Mouse (Mus musculus) ES-Bruce4 (cell line): ENCODE results near the gene D630045J12Rik. TPM values are rescaled to one million over a fixed set of nuclear protein-coding genes. Genes with fewer than 3 reads are reported as not detected.

Experiments
- H3K27ac ChIP-seq: 2 replicates; pipeline ENCODE4 v1.5.1; 2012; ENCODE audit warnings: low read length, inconsistent platforms; ENCODE audit not compliant: insufficient read depth
- H3K27me3 ChIP-seq: 2 replicates; pipeline ENCODE4 v1.6.1; 2012; ENCODE audit warnings: mild to moderate bottlenecking, low read length, inconsistent platforms; ENCODE audit not compliant: control insufficient read depth, poor library complexity, insufficient read depth, severe bottlenecking
- H3K36me3 ChIP-seq: 2 replicates; pipeline ENCODE4 v1.6.1; 2012; ENCODE audit warnings: inconsistent platforms, mild to moderate bottlenecking, low read length, moderate library complexity; ENCODE audit not compliant: control insufficient read depth, poor library complexity, insufficient read depth, severe bottlenecking
- H3K4me1 ChIP-seq: one replicate; pipeline ENCODE4 v1.8.1; 2011; ENCODE audit warnings: low read length; ENCODE audit not compliant: control insufficient read depth, insufficient read depth
- H3K4me3 ChIP-seq: 2 replicates; pipeline ENCODE4 v1.5.1; 2011; ENCODE audit warnings: low read depth, mild to moderate bottlenecking, low read length
- H3K9ac ChIP-seq: 2 replicates; pipeline ENCODE4 v1.6.1; 2012; ENCODE audit warnings: low read depth, mild to moderate bottlenecking, inconsistent platforms; ENCODE audit not compliant: poor library complexity, severe bottlenecking
- H3K9me3 ChIP-seq: replicated peaks from 2 replicates; pipeline ENCODE4 v1.6.1; 2012; ENCODE audit warnings: mild to moderate bottlenecking, low read length, inconsistent platforms; ENCODE audit not compliant: control insufficient read depth, poor library complexity, insufficient read depth, severe bottlenecking
- CTCF ChIP-seq: IDR thresholded peaks from one replicate; pipeline ENCODE4 v1.8.1; 2011; ENCODE audit warnings: low read depth, low read length
- EP300 ChIP-seq: IDR thresholded peaks from 2 replicates; pipeline ENCODE4 v1.6.1; 2011; ENCODE audit warnings: low read depth, low read length; ENCODE audit not compliant: insufficient read depth
- POLR2A ChIP-seq: IDR thresholded peaks from one replicate; pipeline ENCODE4 v1.8.1; 2011; ENCODE audit warnings: low read length; ENCODE audit not compliant: insufficient read depth
- polyA plus RNA-seq: library from polyadenylated mRNA; stranded (reverse); fragments of >200 nt; gene quantifications from 2 replicates; pipeline ENCODE4 v1.2.4, GENCODE M21; 2011; ENCODE audit warnings: low read depth; ENCODE audit not compliant: missing spikeins, insufficient read depth, insufficient read length

The D630045J12Rik gene
- polyA plus RNA-seq, 1 experiment = 8.3 TPM

- Histone ChIP-seq H3K4me3 (peak within 1 kb of the TSS; percentile 32), H3K4me1 (no peaks in the 10 kb centered on the region), H3K9me3 (no peaks in the 10 kb centered on the region), H3K9ac (no peak within 1 kb of the TSS), H3K27ac (no peak within 1 kb of the TSS), H3K36me3 (no peaks in the 10 kb centered on the region), H3K27me3 (no peaks in the 10 kb centered on the region)
- TF ChIP-seq CTCF (no peak), POLR2A (no peak), EP300 (no peak)
Observed at GRCm38 (mm10) chr6:38109160-38109795, 144.5 kb downstream of the D630045J12Rik start, which contains the start of gene Tmem213. TSS of gene Tmem213 (plus strand) at chr6:38109255.

- no peak overlapping the region for H3K27ac ChIP-seq
Observed at GRCm38 (mm10) chr6:38108449-38108848, 145.4 kb downstream of the D630045J12Rik start.

GRCm38 (mm10) chr6:38105924-38106323 is 147.9 kb downstream of the D630045J12Rik start:
- H3K27me3 ChIP-seq = no peaks in the 10 kb centered on the region
- H3K4me1 ChIP-seq = no peaks in the 10 kb centered on the region
- H3K9ac ChIP-seq = no peak overlapping the region
- H3K4me3 ChIP-seq = no peak overlapping the region
- TF ChIP-seq POLR2A (no peak), CTCF (no peak), EP300 (no peak)
- no peaks in the 10 kb centered on the region for H3K36me3 ChIP-seq
- no peaks in the 10 kb centered on the region for H3K9me3 ChIP-seq
- no peak overlapping the region for H3K27ac ChIP-seq

More at GRCm38 (mm10) chr6:38108449-38108848, 145.4 kb downstream of the D630045J12Rik start:
- Histone ChIP-seq H3K27me3 (no peaks in the 10 kb centered on the region), H3K9me3 (no peaks in the 10 kb centered on the region), H3K36me3 (no peaks in the 10 kb centered on the region), H3K9ac (no peak overlapping the region), H3K4me3 (no peak overlapping the region), H3K4me1 (no peaks in the 10 kb centered on the region)
- TF ChIP-seq CTCF = no peak
- TF ChIP-seq POLR2A = no peak
- no peak for TF ChIP-seq EP300

- H3K4me3 ChIP-seq = no peak overlapping the region
- TF ChIP-seq POLR2A = no peak
- no peak for TF ChIP-seq EP300
- no peak for TF ChIP-seq CTCF
- H3K9me3 ChIP-seq = no peaks in the 10 kb centered on the region
- H3K27me3 ChIP-seq = no peaks in the 10 kb centered on the region
- no peaks in the 10 kb centered on the region for H3K4me1 ChIP-seq
- H3K9ac ChIP-seq = no peak overlapping the region
- H3K27ac ChIP-seq = no peak overlapping the region
- no peaks in the 10 kb centered on the region for H3K36me3 ChIP-seq
Observed at GRCm38 (mm10) chr6:38103775-38104174, 150.0 kb downstream of the D630045J12Rik start.

GRCm38 (mm10) chr6:38102216-38102795 is 151.5 kb downstream of the D630045J12Rik start:
- Histone ChIP-seq H3K27ac (no peak overlapping the region), H3K9me3 (no peaks in the 10 kb centered on the region), H3K27me3 (no peaks in the 10 kb centered on the region), H3K36me3 (no peaks in the 10 kb centered on the region), H3K4me3 (no peak overlapping the region), H3K4me1 (no peaks in the 10 kb centered on the region), H3K9ac (no peak overlapping the region)
- TF ChIP-seq CTCF (no peak), POLR2A (no peak), EP300 (no peak)

- Histone ChIP-seq H3K27ac (peak overlapping the region; percentile 9), H3K4me3 (peak overlapping the region; percentile 14), H3K9me3 (no peaks in the 10 kb centered on the region), H3K27me3 (no peaks in the 10 kb centered on the region), H3K4me1 (peaks cover 2% of the 10 kb centered on the region), H3K9ac (no peak overlapping the region), H3K36me3 (no peaks in the 10 kb centered on the region)
- TF ChIP-seq POLR2A = no peak
- peak; percentile 80; the same call in 1 of the 2 replicates for TF ChIP-seq EP300
Observed at GRCm38 (mm10) chr6:38096961-38097370, 156.8 kb downstream of the D630045J12Rik start.
